Mouse (Mus musculus) heart, postnatal 0 days (tissue): Measurements from ENCODE around the gene Nodal.

ENCODE experiments used
- CTCF ChIP-seq: IDR thresholded peaks from 2 replicates; pipeline ENCODE4 v1.5.1; 2016; ENCODE audit warnings: antibody characterized with exemption, control low read depth, low read depth
- EP300 ChIP-seq: IDR thresholded peaks from 2 replicates; pipeline ENCODE4 v1.6.1; 2016; ENCODE audit warnings: antibody characterized with exemption, low read depth

DNA sequence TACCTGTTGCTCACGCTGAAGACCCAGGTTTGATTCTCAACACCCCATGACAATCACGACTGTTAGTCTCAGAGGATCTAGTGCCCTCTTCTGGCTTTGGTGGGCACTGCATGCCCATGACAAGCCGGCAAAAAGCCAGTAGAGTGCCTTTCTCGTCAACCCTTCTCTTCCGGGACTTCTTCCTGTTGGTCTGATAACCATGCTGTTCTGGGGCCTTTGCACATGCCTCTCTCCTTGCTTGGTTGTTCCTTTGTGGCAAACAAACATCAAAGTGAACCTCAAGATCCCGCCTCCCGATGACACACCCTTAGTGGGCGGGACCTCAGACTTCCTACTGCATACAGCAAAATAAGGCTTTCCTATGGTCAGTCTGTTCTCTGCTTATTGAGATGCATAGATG is 48.5 kb downstream of the Nodal start:
- TF ChIP-seq CTCF (no peak), EP300 (no peak)
